Mouse (Mus musculus): ENCODE data around the gene Map3k7cl. TPM values are rescaled to one million over a fixed set of nuclear protein-coding genes. Genes with fewer than 3 reads are reported as not detected.

The Map3k7cl gene
- polyA plus RNA-seq, 1 experiment, result 0.63 TPM

DNA sequence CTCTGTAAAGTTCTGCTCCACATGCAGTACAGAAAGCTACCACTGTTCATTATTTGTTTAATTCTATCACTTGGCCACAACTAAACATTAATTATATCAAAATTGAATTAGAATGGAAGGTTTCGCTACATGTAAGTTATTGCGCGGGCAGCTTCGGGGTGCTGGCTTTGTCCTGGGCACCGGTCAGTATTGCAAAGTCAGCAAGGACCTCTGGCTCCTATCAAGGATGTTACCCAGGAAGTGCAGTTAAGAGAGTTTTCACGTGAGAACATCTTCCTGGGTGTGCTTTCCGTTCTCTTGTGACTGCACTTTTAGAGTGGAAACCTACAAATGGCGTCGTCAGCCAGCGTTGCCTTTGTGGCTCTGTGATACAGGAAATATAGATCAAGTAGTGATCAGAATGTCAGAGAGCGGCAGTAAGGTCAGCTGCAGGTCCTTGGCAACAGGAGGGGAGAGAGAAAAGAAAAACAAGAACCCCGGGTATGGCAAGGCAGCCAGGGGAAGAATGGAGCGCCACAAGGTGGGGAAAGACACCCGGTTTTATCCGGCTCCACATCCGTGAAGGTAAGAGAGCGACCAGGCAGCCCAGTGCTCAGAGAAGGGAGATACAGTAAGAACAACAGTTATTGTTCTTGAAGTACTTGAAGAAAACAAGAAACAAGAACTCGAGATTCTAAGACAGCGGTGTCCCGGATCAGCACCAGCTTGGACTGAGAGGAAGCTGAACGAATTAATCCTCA, 57.6 kb downstream of the Map3k7cl start:
- no peaks in the 10 kb centered on the region for H3K4me1 ChIP-seq (ENCODE audit: control insufficient read depth, insufficient read depth, insufficient read length, low read length)
- H3K4me3 ChIP-seq (ENCODE audit: insufficient read depth, low read depth, low read length), result no peak overlapping the region
- no peak overlapping the region for H3K27ac ChIP-seq (replicated peaks; ENCODE audit: low read depth, low read length)

GRCm38 (mm10) chr16:87611420-87611819, 58.3 kb downstream of the Map3k7cl start:
- Histone ChIP-seq H3K27ac (replicated peaks; ENCODE audit: low read depth, low read length) (no peak overlapping the region), H3K4me3 (ENCODE audit: insufficient read depth, low read depth, low read length) (no peak overlapping the region; the same call in 1 of the 2 replicates)

GRCm38 (mm10) chr16:87612218-87612838, 59.2 kb downstream of the Map3k7cl start:
- Histone ChIP-seq H3K4me3 (ENCODE audit: insufficient read depth, low read depth, low read length) (no peak overlapping the region), H3K4me1 (ENCODE audit: control insufficient read depth, insufficient read depth, insufficient read length, low read length) (no peaks in the 10 kb centered on the region), H3K27ac (replicated peaks; ENCODE audit: low read depth, low read length) (no peak overlapping the region)

More at GRCm38 (mm10) chr16:87611420-87611819, 58.3 kb downstream of the Map3k7cl start:
- H3K4me1 ChIP-seq (ENCODE audit: control insufficient read depth, insufficient read depth, insufficient read length, low read length), result no peaks in the 10 kb centered on the region

DNA sequence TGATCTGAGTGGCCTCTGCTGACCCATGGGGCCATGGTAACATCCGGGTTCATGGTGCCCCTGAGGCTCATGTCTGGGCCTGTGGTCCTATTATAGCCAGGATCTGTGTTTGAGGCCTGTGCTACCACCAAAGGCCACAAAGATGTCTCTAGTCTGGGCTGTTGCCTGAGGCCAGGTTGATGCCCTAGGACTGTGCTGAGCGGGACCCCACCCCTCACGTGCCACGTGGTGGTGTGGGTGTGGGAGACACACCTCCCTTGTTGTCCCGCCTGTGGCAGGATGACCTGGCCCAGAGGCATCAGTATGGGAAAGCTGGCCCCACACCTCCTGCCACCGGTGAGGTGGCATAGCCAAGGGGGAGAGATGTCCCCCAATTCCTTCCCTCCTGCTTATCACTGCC, 64.2 kb downstream of the Map3k7cl start:
- no peaks in the 10 kb centered on the region for H3K4me1 ChIP-seq (ENCODE audit: control insufficient read depth, insufficient read depth, insufficient read length, low read length)
- H3K27ac ChIP-seq (replicated peaks; ENCODE audit: low read depth, low read length), result no peak overlapping the region
- no peak overlapping the region for H3K4me3 ChIP-seq (ENCODE audit: insufficient read depth, low read depth, low read length)

DNA sequence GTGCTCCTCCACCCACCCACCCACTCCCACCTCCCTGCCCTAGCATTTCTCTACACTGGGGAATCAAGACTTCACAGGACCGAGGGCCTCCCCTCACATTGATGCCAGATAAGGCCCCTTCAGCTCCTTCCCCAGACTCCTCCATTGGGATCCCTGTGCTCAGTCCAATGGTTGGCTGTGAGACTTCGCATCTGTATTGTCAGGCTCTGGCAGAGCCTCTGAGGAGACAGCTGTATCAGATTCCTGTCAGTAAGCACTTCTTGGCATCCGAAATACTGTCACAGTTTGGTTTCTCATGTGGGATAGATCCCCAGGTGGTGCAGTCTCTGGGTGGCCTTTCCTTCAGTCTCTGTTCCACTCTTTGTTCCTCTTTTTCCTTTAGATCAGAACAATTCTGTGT, 68.1 kb downstream of the Map3k7cl start:
- H3K4me3 ChIP-seq (ENCODE audit: insufficient read depth, low read depth, low read length), result no peak overlapping the region
- H3K27ac ChIP-seq (replicated peaks; ENCODE audit: low read depth, low read length), result no peak overlapping the region
- H3K4me1 ChIP-seq (ENCODE audit: control insufficient read depth, insufficient read depth, insufficient read length, low read length), result no peaks in the 10 kb centered on the region

- H3K4me1 ChIP-seq (ENCODE audit: control insufficient read depth, insufficient read depth, insufficient read length, low read length), result no peaks in the 10 kb centered on the region
- no peak overlapping the region for H3K27ac ChIP-seq (replicated peaks; ENCODE audit: low read depth, low read length)
- H3K4me3 ChIP-seq (ENCODE audit: insufficient read depth, low read depth, low read length), result no peak overlapping the region
These were observed 70.8 kb downstream of the Map3k7cl start for GRCm38 (mm10) chr16:87623881-87624280.

DNA sequence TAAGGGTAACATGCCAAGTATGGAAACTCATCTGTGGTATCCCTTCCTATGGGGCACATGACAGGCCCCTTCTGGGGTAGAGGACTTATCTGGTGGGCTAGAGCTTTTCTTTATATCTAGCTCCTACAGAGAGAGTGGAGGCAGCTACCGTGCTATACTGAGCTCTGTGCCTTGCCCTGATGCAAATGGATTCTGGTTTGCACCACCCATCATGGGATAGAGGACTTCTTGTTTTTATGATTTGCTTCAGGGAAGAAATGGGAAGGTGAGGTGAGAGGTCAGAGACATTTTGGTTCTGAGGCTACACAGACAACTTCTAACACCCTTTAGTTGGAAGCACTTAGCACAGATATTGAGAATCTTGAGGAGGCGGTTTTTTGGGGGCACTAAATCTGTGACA, 71.8 kb downstream of the Map3k7cl start:
- H3K4me3 ChIP-seq (ENCODE audit: insufficient read depth, low read depth, low read length), result no peak overlapping the region
- H3K27ac ChIP-seq (replicated peaks; ENCODE audit: low read depth, low read length), result peak overlapping the region; percentile 58
- no peaks in the 10 kb centered on the region for H3K4me1 ChIP-seq (ENCODE audit: control insufficient read depth, insufficient read depth, insufficient read length, low read length)

GRCm38 (mm10) chr16:87625341-87625740, 72.2 kb downstream of the Map3k7cl start:
- H3K4me3 ChIP-seq (ENCODE audit: insufficient read depth, low read depth, low read length), result no peak overlapping the region
- peak overlapping the region; percentile 58 for H3K27ac ChIP-seq (replicated peaks; ENCODE audit: low read depth, low read length)
- no peaks in the 10 kb centered on the region for H3K4me1 ChIP-seq (ENCODE audit: control insufficient read depth, insufficient read depth, insufficient read length, low read length)

GRCm38 (mm10) chr16:87625816-87626215, 72.7 kb downstream of the Map3k7cl start:
- Histone ChIP-seq H3K4me1 (ENCODE audit: control insufficient read depth, insufficient read depth, insufficient read length, low read length) (no peaks in the 10 kb centered on the region), H3K27ac (replicated peaks; ENCODE audit: low read depth, low read length) (no peak overlapping the region; the same call in 1 of the 2 replicates), H3K4me3 (ENCODE audit: insufficient read depth, low read depth, low read length) (no peak overlapping the region)

GRCm38 (mm10) chr16:87626696-87627095, 73.6 kb downstream of the Map3k7cl start:
- H3K4me3 ChIP-seq (ENCODE audit: insufficient read depth, low read depth, low read length), result no peak overlapping the region
- H3K27ac ChIP-seq (replicated peaks; ENCODE audit: low read depth, low read length), result no peak overlapping the region
- no peaks in the 10 kb centered on the region for H3K4me1 ChIP-seq (ENCODE audit: control insufficient read depth, insufficient read depth, insufficient read length, low read length)

DNA sequence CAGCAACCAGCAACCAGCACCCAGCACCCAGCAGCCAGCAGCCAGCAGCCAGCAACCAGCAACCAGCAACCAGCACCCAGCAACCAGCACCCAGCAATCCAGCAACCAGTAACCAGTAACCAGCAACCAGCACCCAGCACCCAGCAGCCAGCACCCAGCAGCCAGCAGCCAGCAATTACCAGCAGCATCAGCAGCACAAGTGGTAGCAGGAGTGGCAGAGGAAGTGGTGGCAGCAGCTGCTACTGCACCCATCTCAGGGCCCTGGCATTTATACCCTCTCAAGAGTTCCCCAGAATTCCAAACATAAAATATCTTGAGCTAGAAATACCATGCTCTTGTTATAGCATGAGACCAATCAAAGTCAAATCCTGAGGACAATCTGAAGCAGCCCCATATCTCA, 81.6 kb downstream of the Map3k7cl start:
- Histone ChIP-seq H3K4me1 (ENCODE audit: control insufficient read depth, insufficient read depth, insufficient read length, low read length) (0 out of 2 replicates have a peak, but pooled peaks cover 2% of the 10 kb centered on the region), H3K4me3 (ENCODE audit: insufficient read depth, low read depth, low read length) (no peak overlapping the region), H3K27ac (replicated peaks; ENCODE audit: low read depth, low read length) (no peak overlapping the region)

- H3K4me1 ChIP-seq (ENCODE audit: control insufficient read depth, insufficient read depth, insufficient read length, low read length), result 0 out of 2 replicates have a peak, but pooled peaks cover 2% of the 10 kb centered on the region
- no peak overlapping the region for H3K27ac ChIP-seq (replicated peaks; ENCODE audit: low read depth, low read length)
- no peak overlapping the region for H3K4me3 ChIP-seq (ENCODE audit: insufficient read depth, low read depth, low read length)
These were observed 82.2 kb downstream of the Map3k7cl start for GRCm38 (mm10) chr16:87635213-87635755.

- H3K4me3 ChIP-seq (ENCODE audit: insufficient read depth, low read depth, low read length), result no peak overlapping the region
- no peak overlapping the region for H3K27ac ChIP-seq (replicated peaks; ENCODE audit: low read depth, low read length)
- H3K4me1 ChIP-seq (ENCODE audit: control insufficient read depth, insufficient read depth, insufficient read length, low read length), result 0 out of 2 replicates have a peak, but pooled peaks cover 2% of the 10 kb centered on the region
These were observed 82.7 kb downstream of the Map3k7cl start for GRCm38 (mm10) chr16:87635841-87636240.

GRCm38 (mm10) chr16:87638098-87638497, 85.0 kb downstream of the Map3k7cl start:
- H3K27ac ChIP-seq (replicated peaks; ENCODE audit: low read depth, low read length), result no peak overlapping the region
- H3K4me3 ChIP-seq (ENCODE audit: insufficient read depth, low read depth, low read length), result no peak overlapping the region
- 0 out of 2 replicates have a peak, but pooled peaks cover 2% of the 10 kb centered on the region for H3K4me1 ChIP-seq (ENCODE audit: control insufficient read depth, insufficient read depth, insufficient read length, low read length)

- no peak overlapping the region for H3K27ac ChIP-seq (replicated peaks; ENCODE audit: low read depth, low read length)
- H3K4me3 ChIP-seq (ENCODE audit: insufficient read depth, low read depth, low read length), result no peak overlapping the region
These were observed 89.1 kb downstream of the Map3k7cl start for GRCm38 (mm10) chr16:87642234-87642633.

More at GRCm38 (mm10) chr16:87642234-87642633, 89.1 kb downstream of the Map3k7cl start:
- H3K4me1 ChIP-seq (ENCODE audit: control insufficient read depth, insufficient read depth, insufficient read length, low read length), result no peaks in the 10 kb centered on the region
